Mouse (Mus musculus): Measurements from ENCODE around the gene Nadk2. TPM values are rescaled to one million over a fixed set of nuclear protein-coding genes. Genes with fewer than 3 reads are reported as not detected.

Gene Nadk2
- total RNA-seq (2023): 10 to 100 TPM; 20.2 to 21.0 TPM

DNA sequence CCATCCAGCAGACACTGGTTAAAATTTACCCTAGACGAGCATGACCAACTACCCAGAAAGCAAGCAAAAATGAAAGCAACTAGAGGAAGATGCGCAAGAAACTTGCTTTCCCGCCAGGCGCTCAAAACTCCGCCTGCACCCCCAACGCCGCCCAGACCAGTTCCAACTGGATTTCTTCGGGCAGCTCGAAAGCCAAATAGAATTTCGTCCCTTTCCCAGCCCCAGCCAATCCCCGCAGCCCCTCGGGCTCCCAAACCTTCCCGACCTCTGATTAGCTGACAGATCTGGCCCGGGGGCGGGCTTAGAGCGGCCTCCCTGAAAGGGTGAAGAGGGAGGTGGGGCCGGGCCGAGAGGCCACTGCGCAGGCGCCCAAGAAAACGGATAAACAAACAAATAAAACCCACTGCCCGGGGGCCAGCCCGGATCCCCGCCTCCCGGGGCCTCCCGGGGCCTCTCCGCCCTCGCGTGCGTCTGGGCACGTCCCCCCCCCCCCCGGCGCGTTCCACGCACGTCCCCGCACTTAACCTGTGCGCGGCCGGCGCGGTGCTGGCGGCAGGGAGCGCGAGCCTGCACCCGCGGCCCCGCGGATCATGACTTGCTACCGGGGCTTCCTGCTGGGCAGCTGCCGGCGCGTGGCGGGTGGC lies at the start of gene Nadk2:
TSS of gene Nadk2 (plus strand) at position 349 of the 644 bp plus-strand sequence.

DNA sequence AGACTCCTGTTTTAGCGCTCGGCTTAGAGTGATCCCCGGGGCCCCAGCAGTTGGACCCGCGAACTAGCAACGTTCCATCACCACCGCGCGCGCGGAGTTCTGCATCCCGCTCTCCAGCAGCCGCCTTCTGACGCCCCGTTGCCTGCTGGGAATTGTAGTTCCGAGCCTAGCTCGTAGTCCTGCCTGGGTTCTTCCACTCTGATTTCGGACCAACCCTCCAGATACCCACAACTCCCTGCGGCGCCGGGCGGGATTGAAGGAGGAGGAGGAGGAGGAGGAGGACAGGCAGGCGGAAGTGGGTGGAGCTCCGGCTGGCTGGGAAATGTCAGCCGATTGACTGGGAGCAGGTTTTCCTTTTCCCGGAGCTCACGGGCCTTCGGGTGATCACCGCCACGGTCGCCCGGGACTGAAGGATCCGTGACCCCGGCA lies 69.2 kb downstream of the Nadk2 start, which contains the start of gene Lmbrd2:
TSS of gene Lmbrd2 (plus strand) at position 299 of the 429 bp plus-strand sequence.

DNA sequence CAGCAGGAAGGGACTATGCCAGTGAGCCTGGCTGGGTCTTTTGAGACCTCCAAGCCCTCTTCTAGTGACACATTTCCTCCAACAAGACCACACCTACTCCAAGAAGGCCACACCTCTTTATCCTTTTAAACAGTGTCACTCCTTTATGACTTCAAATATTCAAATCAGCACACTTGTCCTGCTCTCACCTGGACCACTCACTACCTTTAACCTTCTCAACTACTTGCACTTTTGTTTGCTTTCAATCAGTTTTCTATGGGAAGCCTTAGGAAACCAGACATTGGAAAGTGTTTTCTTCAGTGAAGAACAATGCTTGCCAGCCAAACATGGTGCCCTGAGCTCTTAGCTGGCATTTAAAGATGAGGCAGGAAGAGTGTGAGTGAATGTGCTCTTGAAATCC lies 84.3 kb downstream of the Nadk2 start, which contains the start of gene Skp2:
TSS of gene Skp2 (minus strand) at position 101 of the 400 bp plus-strand sequence.

Other genes starting within 250 kb of the Nadk2 start
- not detected for gene Ranbp3l, start 103.3 kb upstream of the Nadk2 start, total RNA-seq (2023)
- gene Lmbrd2, start 69.3 kb downstream of the Nadk2 start, total RNA-seq (2023): 10 to 100 TPM; 21.4 to 26.1 TPM
- 10 to 100 TPM; 10.2 to 11.1 TPM for gene Skp2, start 84.2 kb downstream of the Nadk2 start, total RNA-seq (2023)
- not detected for gene Ugt3a1, start 205.6 kb downstream of the Nadk2 start, total RNA-seq (2023)